Mouse (Mus musculus) heart, embryonic 16.5 days (tissue): ENCODE data around the gene Fes. TPM values are rescaled to one million over a fixed set of nuclear protein-coding genes. Genes with fewer than 3 reads are reported as not detected.

Source experiments
- ATAC-seq: fragments of 200-750 bp; cut with Nextera tagmentation; replicated peaks from 2 replicates; pipeline ENCODE4 v1.8.0; 2017; ENCODE audit warnings: moderate number of reproducible peaks; ENCODE audit not compliant: insufficient read depth, low FRiP score; ENCODE audit errors: extremely low read depth
- H3K27ac ChIP-seq: fragments of 300-500 bp; sonication (generic); 2 replicates; pipeline ENCODE4 v1.5.1; 2014; ENCODE audit warnings: mild to moderate bottlenecking, low read length, control low read depth, moderate library complexity
- H3K27me3 ChIP-seq: fragments of 300-500 bp; sonication (generic); 2 replicates; pipeline ENCODE4 v1.6.1; 2014; ENCODE audit warnings: low read length, mixed read lengths; ENCODE audit not compliant: control insufficient read depth, insufficient read depth
- H3K36me3 ChIP-seq: fragments of 300-500 bp; sonication (generic); 2 replicates; pipeline ENCODE4 v1.6.1; 2014; ENCODE audit not compliant: control insufficient read depth, insufficient read depth
- H3K4me1 ChIP-seq: fragments of 300-500 bp; sonication (generic); 2 replicates; pipeline ENCODE4 v1.6.1; 2014; ENCODE audit warnings: low read length, mixed read lengths; ENCODE audit not compliant: control insufficient read depth, insufficient read depth
- H3K4me2 ChIP-seq: fragments of 300-500 bp; sonication (generic); 2 replicates; pipeline ENCODE4 v1.6.1; 2014; ENCODE audit warnings: low read depth, mild to moderate bottlenecking, control low read depth, low read length
- H3K4me3 ChIP-seq: fragments of 300-500 bp; sonication (generic); 2 replicates; pipeline ENCODE4 v1.5.1; 2014; ENCODE audit warnings: mild to moderate bottlenecking, control low read depth, low read length
- H3K9ac ChIP-seq: fragments of 300-500 bp; sonication (generic); 2 replicates; pipeline ENCODE4 v1.6.1; 2014; ENCODE audit warnings: low read length, control low read depth
- H3K9me3 ChIP-seq: fragments of 300-500 bp; sonication (generic); replicated peaks from 2 replicates; pipeline ENCODE4 v1.6.1; 2016; ENCODE audit warnings: low read length; ENCODE audit not compliant: control insufficient read depth
- WGBS: fragments of 180-500 bp; shearing (Covaris S2); extraction: QIAGEN DNeasy Blood & Tissue Kit; methylation state at CpG from one replicate; pipeline ENCODE4 v1.1.7; 2014; 5-methylcytosine and 5-hydroxymethylcytosine counted together
- polyA plus RNA-seq: library from polyadenylated mRNA; unstranded; fragments of >200 nt; fragmentation: Nextera tagmentation; extraction: Ambion mirVana; gene quantifications from 2 replicates; pipeline ENCODE4 v1.2.1, GENCODE M21; 2015

Gene Fes
- polyA plus RNA-seq, 1 experiment from 2014 or later: 14.1 TPM

- H3K36me3 ChIP-seq: peaks cover 31% of the 10 kb centered on the region
- WGBS: 49% methylated on average over 2 of the region's 2 CpGs
Observed at GRCm38 (mm10) chr7:80350808-80351207, 36.9 kb downstream of the Fes start.

GRCm38 (mm10) chr7:80347670-80348586, 39.8 kb downstream of the Fes start:
- H3K4me1 ChIP-seq: peaks cover 8% of the 10 kb centered on the region
- H3K36me3 ChIP-seq: peaks cover 17% of the 10 kb centered on the region; the same call in 1 of the 2 replicates
- no peak overlapping the region for H3K9ac ChIP-seq
- no peaks in the 10 kb centered on the region for H3K27me3 ChIP-seq
- no peaks in the 10 kb centered on the region for H3K9me3 ChIP-seq
- no peak overlapping the region for H3K4me2 ChIP-seq
- peak overlapping the region; percentile 54 for H3K27ac ChIP-seq
- WGBS: 62% methylated on average over 13 of the region's 13 CpGs
- no peak overlapping the region for H3K4me3 ChIP-seq
- no peak for ATAC-seq

More at GRCm38 (mm10) chr7:80350808-80351207, 36.9 kb downstream of the Fes start:
- no peak overlapping the region for H3K4me3 ChIP-seq
- H3K9ac ChIP-seq: no peak overlapping the region
- H3K4me1 ChIP-seq: peaks cover 3% of the 10 kb centered on the region
- H3K9me3 ChIP-seq: no peaks in the 10 kb centered on the region
- H3K27me3 ChIP-seq: no peaks in the 10 kb centered on the region
- H3K4me2 ChIP-seq: no peak overlapping the region
- no peak overlapping the region for H3K27ac ChIP-seq
- no peak for ATAC-seq

GRCm38 (mm10) chr7:80346830-80347229, 40.9 kb downstream of the Fes start:
- no peak for ATAC-seq
- peaks cover 12% of the 10 kb centered on the region for H3K4me1 ChIP-seq
- no peak overlapping the region for H3K27ac ChIP-seq
- WGBS: 70% methylated on average over 5 of the region's 5 CpGs
- H3K4me3 ChIP-seq: no peak overlapping the region
- H3K9ac ChIP-seq: no peak overlapping the region
- no peaks in the 10 kb centered on the region for H3K9me3 ChIP-seq
- peaks cover 17% of the 10 kb centered on the region; the same call in 1 of the 2 replicates for H3K36me3 ChIP-seq
- peaks cover 2% of the 10 kb centered on the region; the same call in 1 of the 2 replicates for H3K27me3 ChIP-seq
- H3K4me2 ChIP-seq: no peak overlapping the region

- Histone ChIP-seq H3K9me3 (no peaks in the 10 kb centered on the region), H3K36me3 (peaks cover 12% of the 10 kb centered on the region; the same call in 1 of the 2 replicates), H3K27me3 (peaks cover 2% of the 10 kb centered on the region; the same call in 1 of the 2 replicates), H3K9ac (no peak overlapping the region), H3K27ac (no peak overlapping the region), H3K4me1 (peaks cover 12% of the 10 kb centered on the region), H3K4me2 (no peak overlapping the region), H3K4me3 (no peak overlapping the region)
- no peak for ATAC-seq
- 73% methylated on average over 9 of the region's 9 CpGs for WGBS
Observed at GRCm38 (mm10) chr7:80346173-80346572, 41.6 kb downstream of the Fes start.

- Histone ChIP-seq H3K36me3 (no peaks in the 10 kb centered on the region), H3K4me2 (peak overlapping the region; percentile 80), H3K4me1 (peaks cover 28% of the 10 kb centered on the region), H3K27me3 (peaks cover 2% of the 10 kb centered on the region; the same call in 1 of the 2 replicates), H3K27ac (peak overlapping the region; percentile 74; the same call in 1 of the 2 replicates), H3K9ac (peak overlapping the region; percentile 90), H3K4me3 (peak overlapping the region; percentile 67), H3K9me3 (no peaks in the 10 kb centered on the region)
- WGBS: 25% methylated on average over 19 of the region's 19 CpGs
- ATAC-seq: no peak
Observed at GRCm38 (mm10) chr7:80343270-80344018, 44.3 kb downstream of the Fes start.

GRCm38 (mm10) chr7:80342858-80343257, 44.9 kb downstream of the Fes start, which contains the start of gene Hddc3:
Gene Hddc3, plus strand, starts transcription at chr7:80343104.
- WGBS: 1% methylated on average over 25 of the region's 25 CpGs
- H3K4me1 ChIP-seq: peaks cover 28% of the 10 kb centered on the region
- no peak for ATAC-seq

GRCm38 (mm10) chr7:80341793-80342192, 46.0 kb downstream of the Fes start:
- no peak for ATAC-seq
- WGBS: 58% methylated on average over 7 of the region's 7 CpGs
- H3K4me2 ChIP-seq: no peak overlapping the region
- H3K27me3 ChIP-seq: peaks cover 2% of the 10 kb centered on the region; the same call in 1 of the 2 replicates
- no peaks in the 10 kb centered on the region for H3K9me3 ChIP-seq
- H3K4me1 ChIP-seq: peaks cover 27% of the 10 kb centered on the region
- no peak overlapping the region for H3K27ac ChIP-seq
- no peak overlapping the region for H3K4me3 ChIP-seq
- peaks cover 1% of the 10 kb centered on the region for H3K36me3 ChIP-seq
- no peak overlapping the region for H3K9ac ChIP-seq

More at GRCm38 (mm10) chr7:80342858-80343257, 44.9 kb downstream of the Fes start, which contains the start of gene Hddc3:
- H3K4me3 ChIP-seq: peak within 1 kb of the TSS; percentile 67
- H3K27me3 ChIP-seq: peaks cover 2% of the 10 kb centered on the region; the same call in 1 of the 2 replicates
- no peaks in the 10 kb centered on the region for H3K9me3 ChIP-seq
- H3K27ac ChIP-seq: peak within 1 kb of the TSS; percentile 74; the same call in 1 of the 2 replicates
- no peaks in the 10 kb centered on the region for H3K36me3 ChIP-seq
- H3K4me2 ChIP-seq: peak within 1 kb of the TSS; percentile 80
- H3K9ac ChIP-seq: peak within 1 kb of the TSS; percentile 90

- H3K36me3 ChIP-seq: peaks cover 11% of the 10 kb centered on the region
- peak; percentile 55 for ATAC-seq
- WGBS: 2% methylated on average over 11 of the region's 11 CpGs
Observed at GRCm38 (mm10) chr7:80340793-80341192, 47.0 kb downstream of the Fes start, which contains the start of gene Unc45a. Gene Unc45a, minus strand, starts transcription at chr7:80341005.

More at GRCm38 (mm10) chr7:80340793-80341192, 47.0 kb downstream of the Fes start, which contains the start of gene Unc45a:
- peak within 1 kb of the TSS; percentile 88 for H3K27ac ChIP-seq
- peak within 1 kb of the TSS; percentile 66 for H3K4me2 ChIP-seq
- peak within 1 kb of the TSS; percentile 76 for H3K9ac ChIP-seq
- H3K4me1 ChIP-seq: peaks cover 26% of the 10 kb centered on the region
- peak within 1 kb of the TSS; percentile 77 for H3K4me3 ChIP-seq
- H3K27me3 ChIP-seq: peaks cover 2% of the 10 kb centered on the region; the same call in 1 of the 2 replicates
- no peaks in the 10 kb centered on the region for H3K9me3 ChIP-seq
